Mouse (Mus musculus): ENCODE measurements around the gene Spag5. TPM values are rescaled to one million over a fixed set of nuclear protein-coding genes. Genes with fewer than 3 reads are reported as not detected.

Gene Spag5
- polyA plus RNA-seq, 1 experiment from 2014 or later: 10.5 TPM

GRCm38 (mm10) chr11:78328512-78329056 lies 27.3 kb downstream of the Spag5 start:
- Histone ChIP-seq H3K4me3 (ENCODE audit: low read length) (peak overlapping the region; percentile 76), H3K4me2 (ENCODE audit: low read length) (peak overlapping the region; percentile 83), H3K9me3 (ENCODE audit: control insufficient read depth, low read length) (no peaks in the 10 kb centered on the region), H3K36me3 (ENCODE audit: control insufficient read depth, insufficient read depth, low read length) (peaks cover 9% of the 10 kb centered on the region), H3K9ac (ENCODE audit: low read depth, low read length) (peak overlapping the region; percentile 87), H3K4me1 (ENCODE audit: control insufficient read depth, insufficient read depth, low read depth, low read length) (peaks cover 10% of the 10 kb centered on the region), H3K27me3 (replicated peaks; ENCODE audit: control insufficient read depth, insufficient read depth, low read length) (no peaks in the 10 kb centered on the region), H3K27ac (ENCODE audit: low read depth, low read length) (peak overlapping the region; percentile 42)
- ATAC-seq: peak; percentile 63
- WGBS: under 1% methylated on average over 40 of the region's 41 CpGs

GRCm38 (mm10) chr11:78332676-78333075 lies 31.3 kb downstream of the Spag5 start:
- Histone ChIP-seq H3K4me3 (ENCODE audit: low read length) (no peak overlapping the region), H3K36me3 (ENCODE audit: control insufficient read depth, insufficient read depth, low read length) (peaks cover 24% of the 10 kb centered on the region), H3K4me2 (ENCODE audit: low read length) (no peak overlapping the region), H3K9ac (ENCODE audit: low read depth, low read length) (no peak overlapping the region), H3K27me3 (replicated peaks; ENCODE audit: control insufficient read depth, insufficient read depth, low read length) (no peaks in the 10 kb centered on the region), H3K4me1 (ENCODE audit: control insufficient read depth, insufficient read depth, low read depth, low read length) (peaks cover 10% of the 10 kb centered on the region), H3K27ac (ENCODE audit: low read depth, low read length) (no peak overlapping the region), H3K9me3 (ENCODE audit: control insufficient read depth, low read length) (no peaks in the 10 kb centered on the region)
- WGBS: 93% methylated on average over 12 of the region's 12 CpGs
- no peak for ATAC-seq

GRCm38 (mm10) chr11:78333992-78334391 lies 32.7 kb downstream of the Spag5 start:
- H3K36me3 ChIP-seq (ENCODE audit: control insufficient read depth, insufficient read depth, low read length): peaks cover 24% of the 10 kb centered on the region
- no peak overlapping the region for H3K9ac ChIP-seq (ENCODE audit: low read depth, low read length)
- no peak for ATAC-seq
- WGBS: 96% methylated on average over 5 of the region's 5 CpGs
- no peak overlapping the region for H3K27ac ChIP-seq (ENCODE audit: low read depth, low read length)
- H3K4me3 ChIP-seq (ENCODE audit: low read length): no peak overlapping the region
- no peaks in the 10 kb centered on the region for H3K9me3 ChIP-seq (ENCODE audit: control insufficient read depth, low read length)
- H3K4me2 ChIP-seq (ENCODE audit: low read length): no peak overlapping the region
- no peaks in the 10 kb centered on the region for H3K27me3 ChIP-seq (replicated peaks; ENCODE audit: control insufficient read depth, insufficient read depth, low read length)
- H3K4me1 ChIP-seq (ENCODE audit: control insufficient read depth, insufficient read depth, low read depth, low read length): peaks cover 7% of the 10 kb centered on the region

- H3K9me3 ChIP-seq (ENCODE audit: control insufficient read depth, low read length): no peaks in the 10 kb centered on the region
- peaks cover 36% of the 10 kb centered on the region for H3K36me3 ChIP-seq (ENCODE audit: control insufficient read depth, insufficient read depth, low read length)
- ATAC-seq: no peak
- H3K4me3 ChIP-seq (ENCODE audit: low read length): no peak overlapping the region
- 95% methylated on average over 8 of the region's 8 CpGs for WGBS
- H3K9ac ChIP-seq (ENCODE audit: low read depth, low read length): no peak overlapping the region
- H3K4me2 ChIP-seq (ENCODE audit: low read length): no peak overlapping the region
- no peak overlapping the region for H3K27ac ChIP-seq (ENCODE audit: low read depth, low read length)
- no peaks in the 10 kb centered on the region for H3K27me3 ChIP-seq (replicated peaks; ENCODE audit: control insufficient read depth, insufficient read depth, low read length)
- no peaks in the 10 kb centered on the region for H3K4me1 ChIP-seq (ENCODE audit: control insufficient read depth, insufficient read depth, low read depth, low read length)
Measured at GRCm38 (mm10) chr11:78337040-78337439, 35.7 kb downstream of the Spag5 start.

GRCm38 (mm10) chr11:78341702-78342101 lies 40.4 kb downstream of the Spag5 start:
- no peak overlapping the region for H3K9ac ChIP-seq (ENCODE audit: low read depth, low read length)
- H3K36me3 ChIP-seq (ENCODE audit: control insufficient read depth, insufficient read depth, low read length): peaks cover 16% of the 10 kb centered on the region
- H3K27me3 ChIP-seq (replicated peaks; ENCODE audit: control insufficient read depth, insufficient read depth, low read length): no peaks in the 10 kb centered on the region
- no peaks in the 10 kb centered on the region for H3K9me3 ChIP-seq (ENCODE audit: control insufficient read depth, low read length)
- H3K4me2 ChIP-seq (ENCODE audit: low read length): no peak overlapping the region
- 85% methylated on average over 12 of the region's 12 CpGs for WGBS
- no peak overlapping the region for H3K4me3 ChIP-seq (ENCODE audit: low read length)
- H3K27ac ChIP-seq (ENCODE audit: low read depth, low read length): no peak overlapping the region
- peaks cover 24% of the 10 kb centered on the region for H3K4me1 ChIP-seq (ENCODE audit: control insufficient read depth, insufficient read depth, low read depth, low read length)
- no peak for ATAC-seq

- peak; percentile 86 for ATAC-seq
- Histone ChIP-seq H3K27ac (ENCODE audit: low read depth, low read length) (peak within 1 kb of the TSS; percentile 90), H3K4me3 (ENCODE audit: low read length) (peak within 1 kb of the TSS; percentile 96), H3K27me3 (replicated peaks; ENCODE audit: control insufficient read depth, insufficient read depth, low read length) (no peaks in the 10 kb centered on the region), H3K9ac (ENCODE audit: low read depth, low read length) (peak within 1 kb of the TSS; percentile 99), H3K4me2 (ENCODE audit: low read length) (peak within 1 kb of the TSS; percentile 78), H3K4me1 (ENCODE audit: control insufficient read depth, insufficient read depth, low read depth, low read length) (peaks cover 30% of the 10 kb centered on the region), H3K9me3 (ENCODE audit: control insufficient read depth, low read length) (no peaks in the 10 kb centered on the region), H3K36me3 (ENCODE audit: control insufficient read depth, insufficient read depth, low read length) (peaks cover 20% of the 10 kb centered on the region)
- under 1% methylated on average over 45 of the region's 66 CpGs for WGBS
Measured at GRCm38 (mm10) chr11:78343381-78344327, 42.3 kb downstream of the Spag5 start, which contains the start of gene Unc119. TSS of gene Unc119 (plus strand) at chr11:78343482.

- peak overlapping the region; percentile 90 for H3K27ac ChIP-seq (ENCODE audit: low read depth, low read length)
- peaks cover 17% of the 10 kb centered on the region for H3K36me3 ChIP-seq (ENCODE audit: control insufficient read depth, insufficient read depth, low read length)
- no peaks in the 10 kb centered on the region for H3K9me3 ChIP-seq (ENCODE audit: control insufficient read depth, low read length)
- H3K27me3 ChIP-seq (replicated peaks; ENCODE audit: control insufficient read depth, insufficient read depth, low read length): no peaks in the 10 kb centered on the region
- H3K9ac ChIP-seq (ENCODE audit: low read depth, low read length): peak overlapping the region; percentile 99
- H3K4me3 ChIP-seq (ENCODE audit: low read length): peak overlapping the region; percentile 96
- H3K4me1 ChIP-seq (ENCODE audit: control insufficient read depth, insufficient read depth, low read depth, low read length): peaks cover 30% of the 10 kb centered on the region
- H3K4me2 ChIP-seq (ENCODE audit: low read length): peak overlapping the region; percentile 78
- WGBS: 74% methylated on average over 6 of the region's 6 CpGs
- ATAC-seq: no peak
Measured at GRCm38 (mm10) chr11:78344328-78344889, 43.1 kb downstream of the Spag5 start.

- WGBS: 53% methylated on average over 8 of the region's 8 CpGs
- Histone ChIP-seq H3K9me3 (ENCODE audit: control insufficient read depth, low read length) (no peaks in the 10 kb centered on the region), H3K27me3 (replicated peaks; ENCODE audit: control insufficient read depth, insufficient read depth, low read length) (no peaks in the 10 kb centered on the region), H3K4me3 (ENCODE audit: low read length) (peak overlapping the region; percentile 96; the same call in 1 of the 2 replicates), H3K4me2 (ENCODE audit: low read length) (peak overlapping the region; percentile 78), H3K9ac (ENCODE audit: low read depth, low read length) (peak overlapping the region; percentile 46), H3K4me1 (ENCODE audit: control insufficient read depth, insufficient read depth, low read depth, low read length) (peaks cover 30% of the 10 kb centered on the region), H3K36me3 (ENCODE audit: control insufficient read depth, insufficient read depth, low read length) (peaks cover 11% of the 10 kb centered on the region), H3K27ac (ENCODE audit: low read depth, low read length) (peak overlapping the region; percentile 62; the same call in 1 of the 2 replicates)
- ATAC-seq: 0 out of 2 replicates have a peak, but pooled peaks have one; percentile 13
Measured at GRCm38 (mm10) chr11:78344890-78345715, 43.8 kb downstream of the Spag5 start.

Measured in hindbrain, embryonic 16.5 days (tissue).